Mouse (Mus musculus): ENCODE data around the gene Ahnak2.

The Ahnak2 gene

GRCm38 (mm10) chr12:112757896-112758295 is 44.6 kb downstream of the Ahnak2 start:
- no peak for DNase-seq

GRCm38 (mm10) chr12:112755900-112756299 is 46.6 kb downstream of the Ahnak2 start:
- no peak for DNase-seq

- no peak for DNase-seq
Observed at GRCm38 (mm10) chr12:112752399-112752798, 50.1 kb downstream of the Ahnak2 start.

- peak in 1 of 2 experiments; percentile 18 for DNase-seq
Observed at GRCm38 (mm10) chr12:112750976-112751375, 51.5 kb downstream of the Ahnak2 start.

- peak in 1 of 2 experiments; percentile 43 for DNase-seq
Observed at GRCm38 (mm10) chr12:112747606-112747970, 54.9 kb downstream of the Ahnak2 start.

DNA sequence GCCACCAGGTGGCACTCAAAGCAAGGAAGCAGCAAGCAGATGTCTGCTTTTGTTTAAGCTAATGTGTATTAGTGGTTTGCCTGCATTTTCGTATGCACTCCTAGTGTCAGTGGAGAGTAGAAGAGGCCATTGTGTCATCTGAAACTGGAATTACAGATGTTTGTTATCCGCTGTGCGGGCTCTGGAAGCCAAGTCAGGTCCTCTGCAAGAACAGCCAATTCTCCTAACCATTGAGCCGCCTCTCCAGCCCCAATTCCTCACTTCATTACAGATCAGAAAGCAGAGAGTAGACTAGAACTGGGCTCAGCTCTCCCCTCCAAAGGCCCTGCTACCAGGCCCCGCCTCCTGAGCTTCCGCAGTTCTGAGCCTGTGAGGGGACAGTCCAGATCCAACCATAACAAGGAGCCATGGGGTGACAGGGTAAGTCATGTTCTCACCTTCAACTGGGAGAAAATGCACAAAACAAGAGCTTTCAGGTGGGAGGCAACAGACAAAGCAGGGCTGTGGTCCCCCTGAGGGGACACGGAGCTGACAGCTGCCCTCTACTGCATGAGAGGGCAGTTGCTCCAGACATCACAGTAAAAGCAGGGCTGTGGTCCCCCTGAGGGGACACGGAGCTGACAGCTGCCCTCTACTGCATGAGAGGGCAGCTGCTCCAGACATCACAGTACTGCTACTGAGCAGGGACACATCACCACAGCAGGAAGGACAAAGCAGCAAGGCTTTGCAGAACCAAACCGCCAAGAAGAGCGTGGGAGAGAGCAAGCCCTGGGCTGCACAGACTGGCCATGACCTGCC is 55.5 kb downstream of the Ahnak2 start:
- peak; percentile 14 to 51 for DNase-seq

- DNase-seq: no peak
Observed at GRCm38 (mm10) chr12:112746461-112746807, 56.0 kb downstream of the Ahnak2 start.

DNA sequence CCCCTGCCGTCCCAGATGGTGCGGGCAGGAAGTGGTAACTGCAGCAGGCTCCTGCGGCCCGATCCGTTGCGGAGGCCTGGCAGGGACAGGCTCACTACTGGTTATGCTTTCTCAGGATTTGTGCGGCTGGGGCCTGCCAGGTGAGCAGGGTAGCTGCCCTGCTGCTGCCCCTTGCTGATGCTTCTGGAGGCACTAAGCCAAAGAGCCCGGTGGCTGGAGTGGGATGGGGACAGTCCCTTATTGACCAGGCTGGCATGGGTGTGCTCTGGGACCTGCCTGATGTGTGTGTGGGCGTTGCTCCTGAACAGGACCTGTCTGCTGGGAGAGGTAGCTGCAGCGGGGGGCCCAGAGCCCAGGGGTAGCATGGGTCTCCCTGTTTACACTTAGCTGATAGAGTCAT is 56.7 kb downstream of the Ahnak2 start:
- peak in 1 of 2 experiments; percentile 34 for DNase-seq

DNA sequence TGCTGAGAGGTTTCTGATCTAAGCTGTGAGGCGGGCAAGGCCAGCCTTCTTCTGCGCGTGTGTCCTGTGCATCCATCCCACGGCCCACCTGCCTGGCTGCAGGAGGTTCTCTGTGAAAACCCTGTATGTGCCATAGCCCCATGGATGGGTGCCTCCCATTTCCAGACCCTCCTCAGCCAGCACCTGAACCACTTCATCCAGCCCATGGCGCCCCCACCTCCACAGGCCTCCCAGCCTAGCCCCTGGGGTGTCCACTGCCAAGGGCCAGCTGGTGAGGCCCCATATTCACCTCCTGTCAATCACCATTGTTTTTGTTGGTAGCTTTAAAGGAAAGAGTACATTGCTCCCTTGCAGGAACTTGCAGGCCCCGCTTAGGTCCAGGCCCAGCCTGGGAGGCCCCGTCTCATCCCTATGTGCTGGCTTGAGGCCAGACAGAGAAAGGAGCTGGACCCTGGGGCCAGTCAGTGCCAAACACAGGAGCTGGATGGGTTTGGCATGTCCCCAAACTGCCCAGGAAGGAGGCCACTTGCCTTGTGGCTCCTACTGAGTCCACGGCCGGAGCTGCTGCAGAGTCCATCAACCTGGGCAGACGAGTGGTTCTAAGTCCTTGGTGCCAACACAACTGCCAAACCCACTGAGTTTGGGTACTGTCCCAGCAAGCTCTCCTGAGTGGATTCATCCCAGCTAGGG is 57.4 kb downstream of the Ahnak2 start:
- DNase-seq: peak; percentile 33 to 78

DNA sequence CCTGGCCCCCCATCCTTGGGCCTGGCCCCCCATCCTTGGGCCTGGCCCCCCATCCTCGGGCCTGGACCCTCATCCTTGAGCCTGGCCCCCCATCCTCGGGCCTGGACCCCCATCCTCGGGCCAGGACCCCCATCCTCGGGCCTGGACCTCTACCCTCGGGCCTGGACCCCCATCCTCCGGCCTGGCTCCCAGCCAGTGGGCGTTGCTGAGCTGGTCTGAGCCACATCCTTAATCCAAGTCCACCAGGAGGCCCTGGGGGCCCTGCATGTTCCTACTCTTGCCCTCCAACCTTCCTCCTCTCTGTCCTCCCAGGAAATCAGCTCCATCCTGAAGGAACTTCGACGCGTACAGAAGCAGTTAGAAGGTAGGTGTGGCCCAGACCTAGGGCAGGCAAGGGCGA is 58.2 kb downstream of the Ahnak2 start:
- peak in 1 of 2 experiments; percentile 43 for DNase-seq

- peak; percentile 83 to 85 for DNase-seq
Observed at GRCm38 (mm10) chr12:112743168-112743975, 59.1 kb downstream of the Ahnak2 start.

DNA sequence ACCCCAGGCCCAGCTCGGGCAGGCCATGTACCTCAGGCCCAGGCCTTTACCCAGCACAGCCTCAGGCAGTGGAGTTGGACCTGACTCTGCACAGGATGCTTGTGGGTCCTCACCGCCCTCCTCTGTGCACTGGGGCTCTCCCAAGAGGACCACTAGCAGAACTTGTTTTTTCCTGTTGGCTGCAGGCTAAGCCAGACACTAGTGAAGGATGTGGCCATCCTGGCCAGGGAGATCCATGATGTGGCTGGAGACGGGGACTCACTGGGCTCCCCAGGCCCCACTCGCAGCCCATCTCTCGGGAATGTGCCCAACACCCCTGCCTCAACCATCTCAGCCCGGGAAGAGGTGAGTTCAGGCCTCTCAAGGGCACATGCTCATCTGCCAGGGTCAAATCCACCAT is 59.7 kb downstream of the Ahnak2 start:
- DNase-seq: peak in 1 of 2 experiments; percentile 43

GRCm38 (mm10) chr12:112739023-112739568 is 63.4 kb downstream of the Ahnak2 start:
- DNase-seq: peak in 1 of 2 experiments; percentile 36

- DNase-seq: peak in 1 of 2 experiments; percentile 69
Observed at GRCm38 (mm10) chr12:112738281-112739022, 64.0 kb downstream of the Ahnak2 start.

DNA sequence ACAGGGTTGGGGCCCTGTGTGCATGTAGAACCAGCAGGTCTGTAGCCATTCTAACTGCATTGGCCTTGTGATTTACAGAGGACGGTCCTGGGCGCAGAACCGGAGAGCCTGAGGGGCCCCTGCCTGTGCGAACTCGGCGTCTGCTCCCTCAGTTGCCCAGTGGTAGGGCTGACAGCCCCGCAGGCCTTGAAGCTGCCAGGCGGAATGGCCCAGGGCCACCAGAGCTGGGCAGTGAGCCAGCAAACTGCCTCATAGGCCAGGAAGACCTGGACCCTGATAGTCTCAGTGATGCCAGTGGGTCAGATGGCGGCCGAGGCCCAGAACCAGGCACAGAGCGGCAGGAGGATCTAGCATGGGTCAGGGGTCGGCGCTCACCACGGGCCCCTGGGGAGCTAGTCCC is 64.7 kb downstream of the Ahnak2 start:
- peak; percentile 79 to 85 for DNase-seq

DNA sequence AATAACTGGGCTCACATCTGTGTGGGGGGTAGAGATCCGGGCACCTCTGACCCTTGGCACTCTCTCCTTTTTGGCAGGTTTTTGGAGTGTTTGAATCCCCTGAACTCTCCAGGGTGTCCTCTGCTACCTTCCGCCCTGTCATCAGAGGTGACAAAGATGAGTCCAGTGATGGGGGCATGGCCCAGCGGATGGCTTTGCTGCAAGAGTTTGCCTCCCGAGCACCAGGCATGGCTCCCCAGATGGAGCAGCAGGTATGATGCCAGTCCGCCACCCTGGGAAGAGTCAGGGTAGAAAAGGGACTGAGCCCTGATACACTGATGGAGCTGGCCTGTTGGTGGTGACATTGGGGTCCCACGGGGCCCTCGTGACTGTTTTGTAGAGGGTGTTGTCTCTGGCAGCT is 65.4 kb downstream of the Ahnak2 start:
- peak in 1 of 2 experiments; percentile 24 for DNase-seq

DNA sequence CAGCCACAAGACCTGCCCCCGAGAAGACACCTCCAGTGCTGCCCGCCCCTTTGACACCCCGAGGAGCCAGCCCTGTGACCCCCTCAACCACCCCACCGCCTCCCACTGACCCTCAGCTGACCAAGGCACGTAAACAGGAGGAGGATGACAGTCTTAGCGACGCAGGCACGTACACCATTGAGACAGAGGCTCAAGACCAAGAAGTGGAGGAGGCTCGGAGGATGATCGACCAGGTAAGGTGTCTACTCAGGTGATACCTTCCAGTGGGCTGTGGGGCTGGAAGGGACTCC is 65.9 kb downstream of the Ahnak2 start:
- no peak for DNase-seq

GRCm38 (mm10) chr12:112735896-112736635 is 66.4 kb downstream of the Ahnak2 start:
- DNase-seq: peak in 1 of 2 experiments; percentile 41

GRCm38 (mm10) chr12:112734881-112735655 is 67.4 kb downstream of the Ahnak2 start:
- peak in 1 of 2 experiments; percentile 38 for DNase-seq

- DNase-seq: peak; percentile 54 to 73
Observed at GRCm38 (mm10) chr12:112734108-112734820, 68.2 kb downstream of the Ahnak2 start.

Measured in kidney, postnatal 25 days (tissue).